Mouse (Mus musculus): Measurements from ENCODE around the gene Cir1. TPM values are rescaled to one million over a fixed set of nuclear protein-coding genes. Genes with fewer than 3 reads are reported as not detected.
A peak's percentile ranks its signal among the peaks of the same experiment; 100 is the strongest.

The Cir1 gene
- polyA plus RNA-seq, 1 experiment = 24.1 TPM

- TF ChIP-seq CTCF (IDR thresholded peaks at IDR 0.05; ENCODE audit: low read depth, low read length) (no peak), POLR2A (IDR thresholded peaks at IDR 0.05; ENCODE audit: borderline replicate concordance, low read depth, low read length) (no peak)
- Histone ChIP-seq H3K27ac (ENCODE audit: insufficient read depth, low read depth, low read length) (no peak overlapping the region), H3K4me3 (ENCODE audit: insufficient read depth, low read length) (no peak overlapping the region), H3K4me1 (ENCODE audit: control insufficient read depth, insufficient read depth, low read length) (no peaks in the 10 kb centered on the region; the same call in 1 of the 2 replicates)
These were observed 37.0 kb downstream of the Cir1 start for GRCm38 (mm10) chr2:73275261-73276040.

- Histone ChIP-seq H3K4me1 (ENCODE audit: control insufficient read depth, insufficient read depth, low read length) (no peaks in the 10 kb centered on the region; the same call in 1 of the 2 replicates), H3K4me3 (ENCODE audit: insufficient read depth, low read length) (peak overlapping the region; percentile 52), H3K27ac (ENCODE audit: insufficient read depth, low read depth, low read length) (no peak overlapping the region)
- no peak for TF ChIP-seq POLR2A (IDR thresholded peaks at IDR 0.05; ENCODE audit: borderline replicate concordance, low read depth, low read length)
These were observed 38.2 kb downstream of the Cir1 start for GRCm38 (mm10) chr2:73274119-73274920.

- H3K4me1 ChIP-seq (ENCODE audit: control insufficient read depth, insufficient read depth, low read length) = no peaks in the 10 kb centered on the region
These were observed 39.0 kb downstream of the Cir1 start for GRCm38 (mm10) chr2:73273249-73274118.

GRCm38 (mm10) chr2:73272351-73273248 is 39.9 kb downstream of the Cir1 start:
- TF ChIP-seq POLR2A (IDR thresholded peaks at IDR 0.05; ENCODE audit: borderline replicate concordance, low read depth, low read length) (no peak), CTCF (IDR thresholded peaks at IDR 0.05; ENCODE audit: low read depth, low read length) (no peak)
- Histone ChIP-seq H3K27ac (ENCODE audit: insufficient read depth, low read depth, low read length) (no peak overlapping the region), H3K4me3 (ENCODE audit: insufficient read depth, low read length) (peak overlapping the region; percentile 52), H3K4me1 (ENCODE audit: control insufficient read depth, insufficient read depth, low read length) (no peaks in the 10 kb centered on the region)

More at GRCm38 (mm10) chr2:73273249-73274118, 39.0 kb downstream of the Cir1 start:
- Histone ChIP-seq H3K27ac (ENCODE audit: insufficient read depth, low read depth, low read length) (no peak overlapping the region), H3K4me3 (ENCODE audit: insufficient read depth, low read length) (peak overlapping the region; percentile 52)
- TF ChIP-seq POLR2A (IDR thresholded peaks at IDR 0.05; ENCODE audit: borderline replicate concordance, low read depth, low read length) (no peak), CTCF (IDR thresholded peaks at IDR 0.05; ENCODE audit: low read depth, low read length) (no peak)

DNA sequence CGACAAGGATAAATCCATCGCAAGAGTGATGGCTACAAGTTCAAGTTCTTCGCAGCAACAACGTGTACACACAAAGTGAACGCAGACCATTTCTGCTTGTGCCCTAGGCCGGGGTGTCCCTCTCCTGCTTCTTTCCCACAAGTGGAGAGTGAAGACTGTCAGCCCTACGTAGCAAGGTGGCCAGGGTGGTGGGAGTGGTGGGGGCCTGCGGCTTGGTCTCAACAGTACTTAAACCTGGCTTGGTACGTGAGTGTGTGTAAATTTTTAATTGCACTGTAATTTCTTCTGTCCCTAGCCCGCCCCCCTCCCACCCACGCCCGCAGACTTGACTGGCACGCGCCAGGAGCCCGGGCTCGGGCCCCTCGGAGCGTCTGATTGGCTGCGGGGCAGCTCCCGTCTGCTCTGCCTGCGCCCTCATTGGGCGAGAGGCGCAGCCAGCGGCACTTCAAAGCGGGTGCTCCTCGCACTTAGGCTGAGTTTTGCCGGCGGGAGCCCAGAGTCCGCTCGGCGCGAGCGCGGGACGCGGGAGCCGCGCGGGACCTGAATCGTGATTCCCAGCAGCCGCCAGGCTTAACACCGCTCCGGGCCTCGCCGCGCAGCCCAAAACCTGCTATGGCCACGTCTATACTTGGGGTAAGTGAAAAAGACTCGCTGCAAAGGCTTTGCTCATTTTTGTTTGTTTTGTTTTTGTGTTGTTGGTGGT is 40.9 kb downstream of the Cir1 start, which contains the start of gene Sp9:
Gene Sp9 (plus strand): TSS at position 467 of the 703 bp plus-strand sequence.
- no peaks in the 10 kb centered on the region for H3K4me1 ChIP-seq (ENCODE audit: control insufficient read depth, insufficient read depth, low read length)
- H3K4me3 ChIP-seq (ENCODE audit: insufficient read depth, low read length) = peak within 1 kb of the TSS; percentile 52
- no peak within 1 kb of the TSS for H3K27ac ChIP-seq (ENCODE audit: insufficient read depth, low read depth, low read length)
- no peak for TF ChIP-seq CTCF (IDR thresholded peaks at IDR 0.05; ENCODE audit: low read depth, low read length)
- TF ChIP-seq POLR2A (IDR thresholded peaks at IDR 0.05; ENCODE audit: borderline replicate concordance, low read depth, low read length) = no peak

DNA sequence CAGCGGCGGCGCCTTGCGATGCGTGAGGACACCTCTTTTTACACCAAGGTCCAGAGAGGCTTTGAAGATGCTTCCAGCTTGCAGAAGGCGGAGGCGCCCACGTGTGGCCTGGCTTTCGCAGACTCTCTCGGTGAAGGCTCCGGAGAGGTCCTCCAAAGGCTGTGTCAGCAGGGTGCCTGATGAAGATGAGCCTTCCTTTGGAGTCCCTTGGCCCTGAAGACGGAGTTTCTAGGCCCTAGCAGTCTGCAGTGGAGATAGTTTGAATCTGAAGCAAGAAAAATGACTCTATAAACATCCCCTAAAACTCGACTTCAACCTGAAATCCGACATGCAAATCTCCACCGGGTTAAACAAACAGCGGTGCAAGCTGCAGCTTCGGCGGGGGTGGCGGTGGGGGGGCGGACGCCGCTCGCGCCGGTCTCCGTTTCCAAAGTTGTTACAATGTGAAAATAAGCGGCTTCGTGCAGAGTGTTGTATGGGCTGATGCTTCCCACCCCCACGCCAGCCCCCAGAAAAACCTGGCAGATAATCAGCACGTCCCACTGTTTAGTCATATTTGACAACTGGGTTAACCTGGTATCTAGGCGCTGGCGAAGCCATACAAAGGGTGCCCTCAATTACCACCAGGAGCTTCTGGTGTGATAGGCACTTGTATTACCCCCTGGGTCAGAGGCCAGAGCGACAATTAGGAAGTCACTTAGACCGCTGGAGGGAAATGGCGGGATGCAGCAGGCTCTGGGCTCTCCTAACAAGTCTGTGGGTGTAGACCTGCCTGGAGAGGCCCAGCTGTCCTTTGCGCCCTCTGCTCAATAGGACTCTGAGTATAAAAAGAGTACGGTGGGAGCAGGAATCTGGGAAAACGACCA is 41.7 kb downstream of the Cir1 start:
- no peak for TF ChIP-seq CTCF (IDR thresholded peaks at IDR 0.05; ENCODE audit: low read depth, low read length)
- no peak for TF ChIP-seq POLR2A (IDR thresholded peaks at IDR 0.05; ENCODE audit: borderline replicate concordance, low read depth, low read length)
- Histone ChIP-seq H3K4me3 (ENCODE audit: insufficient read depth, low read length) (peak overlapping the region; percentile 4), H3K4me1 (ENCODE audit: control insufficient read depth, insufficient read depth, low read length) (no peaks in the 10 kb centered on the region), H3K27ac (ENCODE audit: insufficient read depth, low read depth, low read length) (no peak overlapping the region)

GRCm38 (mm10) chr2:73270071-73270592 is 42.4 kb downstream of the Cir1 start:
- H3K27ac ChIP-seq (ENCODE audit: insufficient read depth, low read depth, low read length) = no peak overlapping the region
- H3K4me1 ChIP-seq (ENCODE audit: control insufficient read depth, insufficient read depth, low read length) = no peaks in the 10 kb centered on the region
- H3K4me3 ChIP-seq (ENCODE audit: insufficient read depth, low read length) = no peak overlapping the region
- TF ChIP-seq POLR2A (IDR thresholded peaks at IDR 0.05; ENCODE audit: borderline replicate concordance, low read depth, low read length) (no peak), CTCF (IDR thresholded peaks at IDR 0.05; ENCODE audit: low read depth, low read length) (no peak)

Measured in bone marrow macrophage, adult 2 months (primary cell).